In the genomic region with DNA sequence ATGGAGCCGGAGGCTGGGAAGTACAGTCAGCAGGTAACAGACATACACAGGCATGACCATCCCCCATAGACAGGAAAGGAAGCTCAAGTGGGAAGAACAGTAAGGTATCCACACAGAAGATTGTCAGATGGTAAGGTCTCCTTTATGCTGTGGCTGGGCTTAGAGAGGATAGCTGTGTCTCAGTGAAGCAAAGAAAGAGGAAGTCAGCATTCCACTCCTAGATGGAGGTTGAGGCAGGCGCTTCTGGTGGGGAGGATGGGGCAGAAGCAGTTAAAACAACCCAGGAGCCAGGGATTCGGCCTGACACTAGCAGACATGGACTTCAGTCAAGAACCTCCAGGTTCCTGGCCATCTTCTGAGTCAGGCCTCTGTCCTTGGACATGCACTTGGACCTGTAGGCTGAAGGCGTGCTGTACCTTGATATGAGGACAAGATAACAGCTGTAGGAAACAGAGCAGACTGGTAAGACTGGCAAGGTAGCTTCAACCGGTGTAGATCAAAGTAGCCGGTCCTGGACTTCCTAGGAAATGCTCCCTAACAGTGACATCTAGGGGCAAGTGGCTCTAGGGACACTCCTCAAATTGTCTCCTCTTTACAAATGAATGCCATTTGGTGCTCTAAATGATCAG, we compare ENCODE assay signal across 26 mouse cellular contexts. TPM values are rescaled to one million over a fixed set of nuclear protein-coding genes. Genes with fewer than 3 reads are reported as not detected.
DNase-seq lines count a peak whose midpoint lies in the region; ATAC-seq and TF ChIP-seq lines count a peak whose summit lies in the region.
"Had no signal": no experiment of that assay in that cellular context is flagged by ENCODE, and none has a peak within 500 bp of the region (broad histone marks: within the 10 kb centered on the region; RNA-seq: fewer than 3 reads in every experiment).

No protein-coding gene starts in this region.

- no peak overlapping the region for H3K4me3 ChIP-seq in intestine, postnatal 0 days (ENCODE audit: low read depth, low read length)
- no peak overlapping the region for H3K4me3 ChIP-seq in intestine, embryonic 16.5 days (ENCODE audit: low read length)
- H3K4me3 ChIP-seq in CH12.LX (replicated peaks in 1 of 3; ENCODE audit: low read depth in 2 of 3, low read length in 2 of 3, poor library complexity in 1 of 3): no peak overlapping the region
- H3K4me3 ChIP-seq: hindbrain, embryonic 12.5 days; lung, embryonic 15.5 days; megakaryocyte, embryonic 14.5 days; neural tube, embryonic 12.5 days; stomach, embryonic 15.5 days had no signal

- TF ChIP-seq EP300 in CH12.LX (IDR thresholded peaks at IDR 0.05; ENCODE audit: low read length): no peak

- TF ChIP-seq RAD21 in CH12.LX (IDR thresholded peaks at IDR 0.05; ENCODE audit: low read depth, low read length): peak; percentile 18

- no peaks in the 10 kb centered on the region for H3K27me3 ChIP-seq in intestine, postnatal 0 days (replicated peaks; ENCODE audit: control insufficient read depth, insufficient read depth, low read length)
- H3K27me3 ChIP-seq in intestine, embryonic 16.5 days (replicated peaks; ENCODE audit: control insufficient read depth, insufficient read depth, low read length): no peaks in the 10 kb centered on the region
- H3K27me3 ChIP-seq in CH12.LX (replicated peaks): no peaks in the 10 kb centered on the region
- H3K27me3 ChIP-seq: hindbrain, embryonic 12.5 days; lung, embryonic 15.5 days; megakaryocyte, embryonic 14.5 days; neural tube, embryonic 12.5 days; stomach, embryonic 15.5 days had no signal

- no peak overlapping the region for H3K27ac ChIP-seq in intestine, postnatal 0 days (ENCODE audit: low read depth, low read length)
- no peak overlapping the region for H3K27ac ChIP-seq in intestine, embryonic 16.5 days (ENCODE audit: low read length)
- peak overlapping the region; percentile 36; the same call in 1 of the 2 replicates for H3K27ac ChIP-seq in CH12.LX (ENCODE audit: insufficient read depth, low read depth)
- H3K27ac ChIP-seq: hindbrain, embryonic 12.5 days; liver, embryonic 14.5 days; lung, embryonic 15.5 days; neural tube, embryonic 12.5 days; stomach, embryonic 15.5 days had no signal

- 66% methylated on average over 6 of the region's 6 CpGs for WGBS in intestine, postnatal 0 days
- WGBS in intestine, embryonic 16.5 days: 68% methylated on average over 6 of the region's 6 CpGs

- H3K79me2 ChIP-seq in CH12.LX (replicated peaks; ENCODE audit: control insufficient read depth, extremely low read depth, insufficient read depth, poor library complexity, severe bottlenecking): no peaks in the 10 kb centered on the region; the same call in 1 of the 2 replicates

- no peak overlapping the region for H3K9ac ChIP-seq in intestine, postnatal 0 days (ENCODE audit: low read depth, low read length)
- no peak overlapping the region for H3K9ac ChIP-seq in intestine, embryonic 16.5 days (ENCODE audit: low read depth, low read length)
- H3K9ac ChIP-seq in CH12.LX (ENCODE audit: insufficient read depth, low read depth): no peak overlapping the region
- H3K9ac ChIP-seq: forebrain, postnatal 0 days; hindbrain, embryonic 12.5 days; liver, embryonic 14.5 days; lung, embryonic 15.5 days; neural tube, embryonic 12.5 days; stomach, embryonic 15.5 days had no signal

- DNase-seq in adrenal gland, postnatal 14 days: peak; percentile 9
- no peak for DNase-seq in adrenal gland, postnatal 25 days
- no peak for DNase-seq in CH12.LX (ENCODE audit: extremely low read depth)
- peak; percentile 23 for DNase-seq in fat pad, adult 2 months (ENCODE audit: extremely low read depth, low read depth, low spot score)
- no peak for DNase-seq in left cerebral cortex, adult 18-20 months (ENCODE audit: low spot score in 2 of 2)
- no peak for DNase-seq in retina, postnatal 1 day
- DNase-seq: adrenal gland, adult 8-10 months; cerebellum, adult 8-10 months; forebrain, postnatal 0 days; gastrocnemius, postnatal 14 days; kidney, adult 2 months; kidney, postnatal 10 days; layer of hippocampus, postnatal 36 days; lung, postnatal 36 days; midbrain, embryonic 14.5 days; right cerebral cortex, postnatal 4 days; thymus, adult 18-20 months; thymus, postnatal 36 days had no signal

- dilution Hi-C loops in CH12.LX (cut with MboI; ENCODE audit: extremely low pct_ligation_motif_present, extremely low pct_unique_long_range_greater_than_20kb, low sequenced_read_pairs): no loop called here

- TF ChIP-seq CTCF in intestine, postnatal 0 days (IDR thresholded peaks at IDR 0.05; ENCODE audit: low read depth): peak; percentile 35
- TF ChIP-seq CTCF in CH12.LX (conservative IDR thresholded peaks at IDR 0.05 in 1 of 2, IDR thresholded peaks at IDR 0.05 in 1 of 2; ENCODE audit: low read depth in 2 of 2, low read length in 2 of 2): peak in 1 of 2 experiments; percentile 34; a peak in 2 of 4 replicates

- H3K4me2 ChIP-seq in intestine, postnatal 0 days (replicated peaks; ENCODE audit: low read depth): no peak overlapping the region
- no peak overlapping the region for H3K4me2 ChIP-seq in intestine, embryonic 16.5 days (ENCODE audit: low read depth, low read length)
- H3K4me2 ChIP-seq in CH12.LX (ENCODE audit: insufficient read depth, low read depth, poor library complexity, severe bottlenecking): no peak overlapping the region
- H3K4me2 ChIP-seq: hindbrain, embryonic 12.5 days; lung, embryonic 15.5 days; neural tube, embryonic 12.5 days; stomach, embryonic 15.5 days had no signal

- no peaks in the 10 kb centered on the region for H3K9me3 ChIP-seq in intestine, postnatal 0 days (ENCODE audit: control insufficient read depth)
- no peaks in the 10 kb centered on the region for H3K9me3 ChIP-seq in intestine, embryonic 16.5 days (ENCODE audit: control insufficient read depth, low read length)
- no peaks in the 10 kb centered on the region for H3K9me3 ChIP-seq in CH12.LX (replicated peaks; ENCODE audit: low read length)
- H3K9me3 ChIP-seq: hindbrain, embryonic 12.5 days; lung, embryonic 15.5 days; megakaryocyte, embryonic 14.5 days; neural tube, embryonic 12.5 days; stomach, embryonic 15.5 days had no signal

- no peaks in the 10 kb centered on the region; the same call in 1 of the 2 replicates for H3K4me1 ChIP-seq in intestine, postnatal 0 days (replicated peaks; ENCODE audit: control insufficient read depth, insufficient read depth, low read length)
- H3K4me1 ChIP-seq in intestine, embryonic 16.5 days (ENCODE audit: control insufficient read depth, insufficient read depth, low read length): no peaks in the 10 kb centered on the region
- H3K4me1 ChIP-seq in CH12.LX (ENCODE audit: control insufficient read depth in 1 of 2, insufficient read depth in 2 of 2): peaks cover 31 to 65% of the 10 kb centered on the region in 2 experiments
- H3K4me1 ChIP-seq: lung, embryonic 15.5 days; neural tube, embryonic 12.5 days; stomach, embryonic 15.5 days had no signal

- no peaks in the 10 kb centered on the region for H3K36me3 ChIP-seq in intestine, postnatal 0 days (ENCODE audit: control insufficient read depth, insufficient read depth)
- H3K36me3 ChIP-seq in intestine, embryonic 16.5 days (ENCODE audit: control insufficient read depth, insufficient read depth, low read length): no peaks in the 10 kb centered on the region
- H3K36me3 ChIP-seq in CH12.LX (replicated peaks in 1 of 2; ENCODE audit: control insufficient read depth in 1 of 2, insufficient read depth in 1 of 2, low read length in 1 of 2): peaks cover 68 to 72% of the 10 kb centered on the region in 2 experiments
- H3K36me3 ChIP-seq: hindbrain, embryonic 12.5 days; lung, embryonic 15.5 days; neural tube, embryonic 12.5 days; stomach, embryonic 15.5 days had no signal

- in situ Hi-C loops in CH12.LX (cut with MboI; ENCODE audit: low pct_ligation_motif_present, low pct_unique_long_range_greater_than_20kb, low sequenced_read_pairs): no loop called here

- TF ChIP-seq POLR2A in CH12.LX (IDR thresholded peaks at IDR 0.05; ENCODE audit: low read depth, low read length): no peak

- no peak for ATAC-seq in intestine, postnatal 0 days
- no peak for ATAC-seq in intestine, embryonic 16.5 days
- ATAC-seq: forebrain, postnatal 0 days had no signal

TF ChIP-seq in CH12.LX, 34 proteins besides CTCF, POLR2A, EP300 and RAD21:
- TF ChIP-seq SMC3 (IDR thresholded peaks at IDR 0.05; ENCODE audit: low read depth, low read length) (peak; percentile 24; the same call in 1 of the 2 replicates), BHLHE40 (IDR thresholded peaks at IDR 0.05; ENCODE audit: low read depth, low read length) (no peak)

RNA-seq across cellular contexts. Expression of a gene that starts 21.7 kb away (rescaled TPM):
- 1.9 and 6.2 TPM in 2 replicates for total RNA-seq in adrenal gland, postnatal 14 days (2021)
- total RNA-seq in adrenal gland, postnatal 25 days (2021): 1.1 and 2.4 TPM in 2 replicates
- 1.1 TPM in 2 replicates for polyA plus RNA-seq in intestine, postnatal 0 days (2015; fragmentation: Nextera tagmentation; extraction: Ambion mirVana)
- polyA plus RNA-seq in intestine, embryonic 16.5 days (2015; fragmentation: Nextera tagmentation; extraction: Ambion mirVana): 2.1 and 2.2 TPM in 2 replicates
- 28.5 and 35.8 TPM in 2 replicates for total RNA-seq in CH12.LX (2012; rRNA removed)
- total RNA-seq in CH12.LX (2014; rRNA removed): 38.0 and 40.6 TPM in 2 replicates
- 29.7 and 35.4 TPM in 2 replicates for polyA plus RNA-seq in CH12.LX (2012; ENCODE audit: insufficient read length, low read depth)
- total RNA-seq in left cerebral cortex, adult 18-20 months (2021): 1 to 10 TPM; 3.2 to 3.3 TPM

Comparison
In these comparisons a context has a peak if more than half of its experiments do, and no peak if none do; other contexts are left out.
1. DNase-seq: peak in adrenal gland, postnatal 14 days (single experiment) and fat pad, adult 2 months (single experiment); none in adrenal gland, postnatal 25 days (single experiment), CH12.LX (single experiment), left cerebral cortex, adult 18-20 months (0 of 2) and retina, postnatal 1 day (single experiment).